Mouse (Mus musculus): Measurements from ENCODE around the gene Vmn2r4. TPM values are rescaled to one million over a fixed set of nuclear protein-coding genes. Genes with fewer than 3 reads are reported as not detected.
"Not testable (repeated sequence)": the region's sequence is repeated elsewhere in the genome, so short reads cannot be mapped to it uniquely, and the experiment has no call there.

Gene Vmn2r4
- polyA plus RNA-seq (2012; ENCODE audit: insufficient read depth, insufficient read length, missing spikeins) = not detected in 2 replicates

GRCm38 (mm10) chr3:64415268-64415667 lies at the start of gene Vmn2r4:
TSS of gene Vmn2r4 (minus strand) at chr3:64415368.
- not testable (repeated sequence) for H3K27ac ChIP-seq (ENCODE audit: insufficient read depth, low read depth, low read length); H3K4me1 ChIP-seq (ENCODE audit: control insufficient read depth, insufficient read depth, low read length); H3K4me3 ChIP-seq (ENCODE audit: insufficient read depth, low read length)

GRCm38 (mm10) chr3:64434261-64434660 lies 19.1 kb upstream of the Vmn2r4 start:
- not testable (repeated sequence) for H3K4me3 ChIP-seq (ENCODE audit: insufficient read depth, low read length); H3K27ac ChIP-seq (ENCODE audit: insufficient read depth, low read depth, low read length)

GRCm38 (mm10) chr3:64428117-64428798 lies 13.1 kb upstream of the Vmn2r4 start:
- H3K27ac ChIP-seq (ENCODE audit: insufficient read depth, low read depth, low read length); H3K4me1 ChIP-seq (ENCODE audit: control insufficient read depth, insufficient read depth, low read length); H3K4me3 ChIP-seq (ENCODE audit: insufficient read depth, low read length): not testable (repeated sequence)

More at GRCm38 (mm10) chr3:64434261-64434660, 19.1 kb upstream of the Vmn2r4 start:
- H3K4me1 ChIP-seq (ENCODE audit: control insufficient read depth, insufficient read depth, low read length) = not testable (repeated sequence)

GRCm38 (mm10) chr3:64422141-64422540 lies 7.0 kb upstream of the Vmn2r4 start:
- H3K4me1 ChIP-seq (ENCODE audit: control insufficient read depth, insufficient read depth, low read length); H3K27ac ChIP-seq (ENCODE audit: insufficient read depth, low read depth, low read length); H3K4me3 ChIP-seq (ENCODE audit: insufficient read depth, low read length): not testable (repeated sequence)

DNA sequence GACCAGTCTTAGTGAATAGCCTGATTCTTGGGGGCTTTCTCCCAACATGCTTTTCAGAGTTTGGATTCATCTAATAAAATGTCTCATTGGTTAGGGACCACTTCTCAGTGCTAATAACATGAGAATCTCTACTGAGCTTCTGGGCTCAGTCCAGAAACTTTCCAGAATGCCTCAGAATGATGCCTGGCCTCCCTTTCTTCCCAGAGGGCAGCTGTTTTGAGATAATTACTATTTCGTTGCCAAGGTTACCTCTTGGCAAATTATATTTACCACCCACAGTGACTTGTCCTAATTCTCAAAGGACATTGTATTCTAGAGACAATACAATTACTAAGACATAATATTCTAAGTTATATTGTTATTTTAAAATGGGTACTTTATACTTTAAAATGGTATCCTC lies 2.3 kb upstream of the Vmn2r4 start:
- not testable (repeated sequence) for H3K4me1 ChIP-seq (ENCODE audit: control insufficient read depth, insufficient read depth, low read length); H3K27ac ChIP-seq (ENCODE audit: insufficient read depth, low read depth, low read length); H3K4me3 ChIP-seq (ENCODE audit: insufficient read depth, low read length)

DNA sequence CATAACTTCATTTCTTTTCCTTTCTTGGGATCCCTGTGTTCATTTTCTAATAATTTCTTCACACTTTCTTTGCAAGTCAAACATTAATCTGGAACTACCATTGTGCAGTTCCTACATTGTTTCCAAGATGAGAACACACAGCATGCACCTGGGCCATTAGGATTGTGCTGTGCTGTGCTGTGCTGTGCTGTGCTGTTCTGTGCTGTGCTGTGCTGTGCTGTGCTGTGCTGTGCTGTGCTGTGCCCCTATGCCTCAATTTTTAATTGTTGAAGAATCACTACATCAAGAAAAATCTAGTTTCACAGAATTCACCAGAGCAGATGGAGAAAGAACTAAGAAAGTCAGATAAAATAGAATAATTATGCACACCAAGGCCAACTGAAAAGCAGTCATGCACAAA lies 915 bp downstream of the Vmn2r4 start:
- not testable (repeated sequence) for H3K27ac ChIP-seq (ENCODE audit: insufficient read depth, low read depth, low read length); H3K4me1 ChIP-seq (ENCODE audit: control insufficient read depth, insufficient read depth, low read length); H3K4me3 ChIP-seq (ENCODE audit: insufficient read depth, low read length)

DNA sequence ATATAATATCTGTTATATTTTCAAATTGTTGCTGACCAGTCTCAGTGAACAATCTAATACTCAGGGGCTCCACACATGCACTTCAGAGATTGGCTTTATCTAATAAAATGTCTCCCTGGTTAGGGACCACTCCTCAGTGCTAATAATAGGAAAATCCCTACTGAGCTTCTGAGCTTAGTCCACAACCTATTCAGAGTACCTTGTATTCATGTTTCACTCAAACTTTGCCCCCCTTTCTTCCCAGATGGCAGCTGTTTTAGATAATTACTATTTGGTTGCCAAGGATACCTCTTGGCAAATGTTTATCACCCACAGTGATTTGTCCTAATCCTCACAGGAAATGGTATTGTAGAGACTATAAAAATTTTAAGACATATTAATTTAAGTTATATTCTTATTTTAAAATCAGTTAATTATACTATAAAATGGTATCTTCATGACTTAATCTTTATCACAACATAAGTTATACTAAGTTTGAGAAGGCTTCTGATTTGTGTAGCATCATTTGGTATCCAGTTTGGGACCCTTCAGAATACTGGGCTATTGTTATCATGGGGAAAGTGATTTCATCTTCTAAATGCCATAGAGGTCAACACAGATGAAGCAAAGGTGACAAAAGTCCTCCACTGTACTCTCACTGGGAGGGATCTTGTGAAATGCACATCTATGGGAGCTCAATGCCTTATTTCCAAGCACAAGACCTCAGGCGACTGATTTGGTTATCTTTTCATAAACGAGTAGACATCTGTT lies 55.7 kb downstream of the Vmn2r4 start:
- TF ChIP-seq POLR2A (IDR thresholded peaks at IDR 0.05; ENCODE audit: borderline replicate concordance, low read depth, low read length) = no peak
- no peak overlapping the region for H3K4me3 ChIP-seq (ENCODE audit: insufficient read depth, low read length)
- H3K4me1 ChIP-seq (ENCODE audit: control insufficient read depth, insufficient read depth, low read length) = no peaks in the 10 kb centered on the region
- no peak overlapping the region for H3K27ac ChIP-seq (ENCODE audit: insufficient read depth, low read depth, low read length)

Other genes starting within 250 kb of the Vmn2r4 start
- 0.32 TPM in 1 of 2 replicates, not detected in the other for gene Vmn2r3, start 125.7 kb downstream of the Vmn2r4 start, polyA plus RNA-seq (2012; ENCODE audit: insufficient read depth, insufficient read length, missing spikeins)
- gene Vmn2r5, start 94.5 kb upstream of the Vmn2r4 start, polyA plus RNA-seq (2012; ENCODE audit: insufficient read depth, insufficient read length, missing spikeins) = 0.16 TPM in 1 of 2 replicates, not detected in the other
- gene Vmn2r6, start 150.5 kb upstream of the Vmn2r4 start, polyA plus RNA-seq (2012; ENCODE audit: insufficient read depth, insufficient read length, missing spikeins) = 0.33 TPM in 1 of 2 replicates, not detected in the other

Data from bone marrow macrophage, adult 2 months (primary cell).